Mouse (Mus musculus): Measurements from ENCODE around the gene Slc26a10. TPM values are rescaled to one million over a fixed set of nuclear protein-coding genes. Genes with fewer than 3 reads are reported as not detected.
A peak's percentile ranks its signal among the peaks of the same experiment; 100 is the strongest.

The Slc26a10 gene
- polyA plus RNA-seq, 1 experiment, result 0.85 TPM

- peak overlapping the region; percentile 15; the same call in 1 of the 2 replicates for H3K4me3 ChIP-seq (ENCODE audit: low read depth, low read length)
- peaks cover 12% of the 10 kb centered on the region for H3K4me1 ChIP-seq (ENCODE audit: control insufficient read depth, insufficient read depth, insufficient read length, low read length)
- H3K36me3 ChIP-seq (ENCODE audit: control insufficient read depth, insufficient read depth, low read length), result peaks cover 12% of the 10 kb centered on the region
- peak overlapping the region; percentile 65; the same call in 1 of the 2 replicates for H3K27ac ChIP-seq (ENCODE audit: insufficient read depth, low read depth, low read length)
- no peaks in the 10 kb centered on the region for H3K27me3 ChIP-seq (ENCODE audit: control insufficient read depth, insufficient read depth, low read length)
- TF ChIP-seq CTCF (IDR thresholded peaks at IDR 0.05; ENCODE audit: extremely low read depth, insufficient read length, insufficient replicate concordance, low read depth, low read length), result peak; percentile 50; the same call in 1 of the 2 replicates
- TF ChIP-seq POLR2A (IDR thresholded peaks at IDR 0.05; ENCODE audit: low read depth, low read length), result no peak
- WGBS, result 15% methylated on average over 4 of the region's 4 CpGs
Measured at GRCm38 (mm10) chr10:127123436-127123805, 57.0 kb downstream of the Slc26a10 start.

DNA sequence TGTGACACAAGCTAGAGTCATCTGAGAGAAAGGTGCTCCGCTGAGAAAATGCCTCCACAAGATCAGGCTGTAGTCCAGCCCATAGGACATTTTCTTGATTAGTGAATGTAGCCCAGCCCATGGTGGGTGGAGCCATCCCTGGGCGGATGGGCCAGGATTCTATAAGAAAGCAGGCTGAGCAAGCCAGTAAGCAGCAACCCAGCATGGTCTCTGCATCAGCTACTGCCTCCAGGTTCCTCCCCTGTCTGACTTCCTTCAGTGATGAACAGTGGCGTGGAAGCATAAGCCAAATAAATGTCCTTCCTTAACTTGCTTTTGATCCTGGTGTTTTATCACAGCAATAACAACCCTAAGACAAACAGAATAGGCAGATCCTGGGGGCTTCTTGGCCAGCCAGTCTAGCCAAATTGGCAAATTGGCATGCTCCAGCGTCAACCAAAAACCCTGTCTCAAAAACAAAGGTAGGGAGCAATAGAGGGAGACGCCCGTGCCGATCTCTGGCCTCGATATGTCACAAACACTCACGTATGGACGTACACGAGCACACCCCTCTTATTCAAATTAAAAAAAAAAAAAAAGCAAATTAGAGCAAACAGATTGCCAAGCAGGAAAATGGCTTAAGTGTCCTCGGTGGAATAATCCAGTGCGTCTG lies 57.5 kb downstream of the Slc26a10 start:
- WGBS, result 11% methylated on average over 13 of the region's 13 CpGs
- H3K36me3 ChIP-seq (ENCODE audit: control insufficient read depth, insufficient read depth, low read length), result peaks cover 14% of the 10 kb centered on the region
- peak overlapping the region; percentile 15; the same call in 1 of the 2 replicates for H3K4me3 ChIP-seq (ENCODE audit: low read depth, low read length)
- H3K27ac ChIP-seq (ENCODE audit: insufficient read depth, low read depth, low read length), result peak overlapping the region; percentile 65
- TF ChIP-seq CTCF (IDR thresholded peaks at IDR 0.05; ENCODE audit: extremely low read depth, insufficient read length, insufficient replicate concordance, low read depth, low read length) (no peak), POLR2A (IDR thresholded peaks at IDR 0.05; ENCODE audit: low read depth, low read length) (peak; percentile 82; the same call in 1 of the 2 replicates)
- no peaks in the 10 kb centered on the region for H3K27me3 ChIP-seq (ENCODE audit: control insufficient read depth, insufficient read depth, low read length)
- peaks cover 12% of the 10 kb centered on the region for H3K4me1 ChIP-seq (ENCODE audit: control insufficient read depth, insufficient read depth, insufficient read length, low read length)

DNA sequence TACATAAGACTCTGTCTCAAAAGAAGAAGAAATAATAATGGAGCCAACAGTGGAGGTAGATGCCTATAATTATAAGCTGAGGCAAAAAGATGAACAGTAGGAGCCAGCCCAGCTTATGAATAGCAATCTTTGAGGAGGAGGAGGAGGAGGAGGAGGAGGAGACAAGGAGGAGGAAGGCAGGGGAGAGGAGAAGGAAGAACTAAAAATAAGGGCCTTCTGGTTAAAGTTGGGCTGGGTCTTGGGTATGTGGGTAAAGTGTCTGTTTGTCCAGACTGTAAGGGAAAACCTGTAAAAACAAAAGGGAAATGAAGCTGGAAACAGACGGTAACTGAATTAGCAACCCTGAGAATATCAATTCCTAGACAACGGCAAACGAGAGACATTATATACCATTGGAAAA lies 58.4 kb downstream of the Slc26a10 start:
- TF ChIP-seq POLR2A (IDR thresholded peaks at IDR 0.05; ENCODE audit: low read depth, low read length), result no peak
- TF ChIP-seq CTCF (IDR thresholded peaks at IDR 0.05; ENCODE audit: extremely low read depth, insufficient read length, insufficient replicate concordance, low read depth, low read length), result no peak
- no peaks in the 10 kb centered on the region for H3K27me3 ChIP-seq (ENCODE audit: control insufficient read depth, insufficient read depth, low read length)
- H3K4me3 ChIP-seq (ENCODE audit: low read depth, low read length), result no peak overlapping the region
- 82% methylated on average over 3 of the region's 3 CpGs for WGBS
- peaks cover 20% of the 10 kb centered on the region for H3K36me3 ChIP-seq (ENCODE audit: control insufficient read depth, insufficient read depth, low read length)
- no peak overlapping the region for H3K27ac ChIP-seq (ENCODE audit: insufficient read depth, low read depth, low read length)
- H3K4me1 ChIP-seq (ENCODE audit: control insufficient read depth, insufficient read depth, insufficient read length, low read length), result peaks cover 11% of the 10 kb centered on the region

Other genes with a start within 250 kb of the Slc26a10 start
- 43.9 and 118 TPM in 2 replicates for gene Ctdsp2, start 201.9 kb downstream of the Slc26a10 start, polyA plus RNA-seq (2012; rRNA removed)
- gene Avil, start 179.9 kb downstream of the Slc26a10 start, polyA plus RNA-seq (2012; rRNA removed), result 2.4 and 6.9 TPM in 2 replicates
- 24.7 and 36.4 TPM in 2 replicates for gene Tsfm, start 149.8 kb downstream of the Slc26a10 start, polyA plus RNA-seq (2012; rRNA removed)
- gene Mettl1, start 139.2 kb downstream of the Slc26a10 start, polyA plus RNA-seq (2012; rRNA removed), result 9.6 and 10.3 TPM in 2 replicates
- 1.2 TPM in 2 replicates for gene Eef1akmt3, start 139.1 kb downstream of the Slc26a10 start, polyA plus RNA-seq (2012; rRNA removed)
- gene Cyp27b1, start 132.4 kb downstream of the Slc26a10 start, polyA plus RNA-seq (2012; rRNA removed), result 0.22 and 0.29 TPM in 2 replicates
- 1.9 and 6.9 TPM in 2 replicates for gene March9, start 120.5 kb downstream of the Slc26a10 start, polyA plus RNA-seq (2012; rRNA removed)
- gene Cdk4, start 117.1 kb downstream of the Slc26a10 start, polyA plus RNA-seq (2012; rRNA removed), result 57.6 and 108 TPM in 2 replicates
- 36.1 and 48.9 TPM in 2 replicates for gene Tspan31, start 110.4 kb downstream of the Slc26a10 start, polyA plus RNA-seq (2012; rRNA removed)
- gene Agap2, start 105.4 kb downstream of the Slc26a10 start, polyA plus RNA-seq (2012; rRNA removed), result 6.1 and 15.6 TPM in 2 replicates
- gene Os9, start 59.5 kb downstream of the Slc26a10 start, polyA plus RNA-seq (2012; rRNA removed), result 59.8 and 117 TPM in 2 replicates
- 228 and 484 TPM in 2 replicates for gene B4galnt1, start 15.4 kb downstream of the Slc26a10 start, polyA plus RNA-seq (2012; rRNA removed)
- 8.8 and 10.4 TPM in 2 replicates for gene Arhgef25, start 9.4 kb upstream of the Slc26a10 start, polyA plus RNA-seq (2012; rRNA removed)
- gene Dtx3, start 15.1 kb upstream of the Slc26a10 start, polyA plus RNA-seq (2012; rRNA removed), result 24.0 and 35.3 TPM in 2 replicates
- 13.8 and 31.4 TPM in 2 replicates for gene Pip4k2c, start 30.9 kb upstream of the Slc26a10 start, polyA plus RNA-seq (2012; rRNA removed)
- gene Kif5a, start 82.7 kb upstream of the Slc26a10 start, polyA plus RNA-seq (2012; rRNA removed), result 1.1 and 1.8 TPM in 2 replicates
- gene Dctn2, start 85.7 kb upstream of the Slc26a10 start, polyA plus RNA-seq (2012; rRNA removed), result 92.0 and 190 TPM in 2 replicates
- 39.3 and 76.2 TPM in 2 replicates for gene Mbd6, start 108.4 kb upstream of the Slc26a10 start, polyA plus RNA-seq (2012; rRNA removed)
- gene Mars, start 131.1 kb upstream of the Slc26a10 start, polyA plus RNA-seq (2012; rRNA removed), result 24.0 and 30.7 TPM in 2 replicates
- gene Arhgap9, start 141.3 kb upstream of the Slc26a10 start, polyA plus RNA-seq (2012; rRNA removed), result 7.1 and 11.2 TPM in 2 replicates
- 5.5 and 10.4 TPM in 2 replicates for gene Gli1, start 161.3 kb upstream of the Slc26a10 start, polyA plus RNA-seq (2012; rRNA removed)
- not detected in 2 replicates for gene Inhbe, start 173.8 kb upstream of the Slc26a10 start, polyA plus RNA-seq (2012; rRNA removed)
- gene Inhbc, start 189.8 kb upstream of the Slc26a10 start, polyA plus RNA-seq (2012; rRNA removed), result 0.09 TPM in 1 of 2 replicates, not detected in the other
- 42.6 and 103 TPM in 2 replicates for gene R3hdm2, start 199.7 kb upstream of the Slc26a10 start, polyA plus RNA-seq (2012; rRNA removed)